Mouse (Mus musculus): Measurements from ENCODE around the gene Apc2. TPM values are rescaled to one million over a fixed set of nuclear protein-coding genes. Genes with fewer than 3 reads are reported as not detected.

Apc2 gene
- polyA plus RNA-seq, 1 experiment from 2014 or later: 210 TPM

DNA sequence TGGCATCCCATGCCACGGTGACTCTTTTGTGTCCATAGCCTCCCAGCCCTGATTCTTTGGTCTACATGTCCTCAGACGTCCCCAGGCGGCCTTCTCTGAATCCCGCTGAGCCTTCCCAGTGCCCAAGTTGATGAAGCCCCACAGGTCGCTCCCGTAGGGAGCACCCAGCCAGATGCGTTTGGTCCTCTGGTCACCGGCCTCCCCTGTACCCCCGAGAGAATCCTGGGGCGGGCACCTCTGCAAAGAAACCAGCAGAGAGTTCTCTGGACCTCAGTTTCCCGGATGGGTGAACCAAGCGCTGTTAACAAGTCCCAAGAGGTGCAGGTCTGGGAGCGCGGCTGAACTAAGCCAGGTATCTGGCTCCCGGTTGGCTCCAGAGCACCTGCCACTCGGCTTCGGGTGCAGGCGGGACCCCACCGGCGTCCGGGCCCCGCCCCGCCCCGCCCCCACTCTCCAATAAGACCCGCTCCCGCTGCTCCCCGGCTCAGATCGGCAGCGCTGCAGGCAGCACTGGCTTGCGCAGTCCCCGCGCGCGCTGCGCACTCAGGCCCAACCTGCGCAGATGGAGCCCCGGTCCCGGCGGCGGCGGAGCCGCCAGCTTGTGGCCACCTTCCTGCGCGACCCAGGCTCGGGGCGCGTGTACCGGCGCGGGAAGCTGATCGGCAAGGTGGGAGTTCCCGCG, 60.4 kb downstream of the Apc2 start, which contains the start of gene Plk5:
Gene Plk5, plus strand, starts transcription at position 459 of the 682 bp plus-strand sequence.
- peaks cover 62% of the 10 kb centered on the region for H3K27me3 ChIP-seq
- H3K9me3 ChIP-seq: no peaks in the 10 kb centered on the region
- under 1% methylated on average over 53 of the region's 53 CpGs for WGBS
- peak within 1 kb of the TSS; percentile 59 for H3K4me2 ChIP-seq (replicated peaks)
- ATAC-seq (replicated peaks): 0 out of 2 replicates have a peak, but pooled peaks have one; percentile 19
- no peaks in the 10 kb centered on the region for H3K36me3 ChIP-seq
- H3K9ac ChIP-seq (replicated peaks): no peak within 1 kb of the TSS; the same call in 1 of the 2 replicates
- H3K27ac ChIP-seq (replicated peaks): no peak within 1 kb of the TSS
- H3K4me3 ChIP-seq: peak within 1 kb of the TSS; percentile 36
- peaks cover 23% of the 10 kb centered on the region for H3K4me1 ChIP-seq

DNA sequence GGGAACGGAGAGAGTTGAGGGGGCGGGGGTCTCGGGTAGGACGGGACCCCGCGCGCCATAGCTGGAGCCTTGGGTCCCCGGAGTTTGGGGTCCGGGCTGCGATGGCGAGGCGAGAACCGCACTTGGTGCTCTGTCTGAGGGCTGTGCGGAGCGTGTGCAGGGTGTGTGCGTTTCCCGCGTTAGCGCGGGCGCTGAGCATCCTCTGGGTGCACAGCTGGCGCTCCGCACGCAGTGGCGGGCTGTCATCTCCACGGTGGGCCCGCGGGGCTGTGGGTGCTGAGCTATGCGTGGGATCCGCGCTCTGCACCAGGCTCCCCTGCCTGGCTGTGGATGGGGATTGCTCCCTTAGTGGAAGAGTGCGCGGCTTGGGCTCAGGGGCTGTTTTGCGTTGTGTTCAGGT, 61.0 kb downstream of the Apc2 start:
- H3K4me1 ChIP-seq: peaks cover 23% of the 10 kb centered on the region
- peak overlapping the region; percentile 36 for H3K4me3 ChIP-seq
- H3K27ac ChIP-seq (replicated peaks): no peak overlapping the region
- no peaks in the 10 kb centered on the region for H3K9me3 ChIP-seq
- H3K36me3 ChIP-seq: no peaks in the 10 kb centered on the region
- H3K27me3 ChIP-seq: peaks cover 58% of the 10 kb centered on the region
- H3K9ac ChIP-seq (replicated peaks): no peak overlapping the region; the same call in 1 of the 2 replicates
- ATAC-seq (replicated peaks): no peak; the same call in 1 of the 2 replicates
- WGBS: 3% methylated on average over 34 of the region's 34 CpGs
- peak overlapping the region; percentile 59 for H3K4me2 ChIP-seq (replicated peaks)

GRCm38 (mm10) chr10:80357336-80357735, 61.6 kb downstream of the Apc2 start:
- 0 out of 2 replicates have a peak, but pooled peaks have one; percentile 39 for ATAC-seq (replicated peaks)
- no peak overlapping the region for H3K4me3 ChIP-seq
- H3K36me3 ChIP-seq: no peaks in the 10 kb centered on the region
- peak overlapping the region; percentile 44 for H3K4me2 ChIP-seq (replicated peaks)
- H3K9me3 ChIP-seq: no peaks in the 10 kb centered on the region
- H3K4me1 ChIP-seq: peaks cover 23% of the 10 kb centered on the region
- 34% methylated on average over 7 of the region's 7 CpGs for WGBS
- no peak overlapping the region for H3K27ac ChIP-seq (replicated peaks)
- no peak overlapping the region for H3K9ac ChIP-seq (replicated peaks)
- H3K27me3 ChIP-seq: peaks cover 54% of the 10 kb centered on the region

- peak overlapping the region; percentile 31 for H3K4me3 ChIP-seq
- H3K4me1 ChIP-seq: peaks cover 23% of the 10 kb centered on the region
- peaks cover 47% of the 10 kb centered on the region for H3K27me3 ChIP-seq
- ATAC-seq (replicated peaks): peak; percentile 41; the same call in 1 of the 2 replicates
- H3K9me3 ChIP-seq: no peaks in the 10 kb centered on the region
- H3K4me2 ChIP-seq (replicated peaks): peak overlapping the region; percentile 44
- no peak overlapping the region for H3K27ac ChIP-seq (replicated peaks)
- 7% methylated on average over 31 of the region's 31 CpGs for WGBS
- H3K36me3 ChIP-seq: no peaks in the 10 kb centered on the region
- peak overlapping the region; percentile 36 for H3K9ac ChIP-seq (replicated peaks)
Measured at GRCm38 (mm10) chr10:80357994-80358639, 62.3 kb downstream of the Apc2 start.

GRCm38 (mm10) chr10:80363734-80364133, 68.0 kb downstream of the Apc2 start:
- Histone ChIP-seq H3K4me2 (replicated peaks) (no peak overlapping the region), H3K9ac (replicated peaks) (no peak overlapping the region), H3K36me3 (no peaks in the 10 kb centered on the region), H3K27me3 (0 out of 2 replicates have a peak, but pooled peaks cover 10% of the 10 kb centered on the region), H3K4me1 (0 out of 2 replicates have a peak, but pooled peaks cover 3% of the 10 kb centered on the region), H3K9me3 (no peaks in the 10 kb centered on the region), H3K27ac (replicated peaks) (no peak overlapping the region), H3K4me3 (no peak overlapping the region)
- no peak for ATAC-seq (replicated peaks)
- WGBS: 36% methylated on average over 6 of the region's 6 CpGs

DNA sequence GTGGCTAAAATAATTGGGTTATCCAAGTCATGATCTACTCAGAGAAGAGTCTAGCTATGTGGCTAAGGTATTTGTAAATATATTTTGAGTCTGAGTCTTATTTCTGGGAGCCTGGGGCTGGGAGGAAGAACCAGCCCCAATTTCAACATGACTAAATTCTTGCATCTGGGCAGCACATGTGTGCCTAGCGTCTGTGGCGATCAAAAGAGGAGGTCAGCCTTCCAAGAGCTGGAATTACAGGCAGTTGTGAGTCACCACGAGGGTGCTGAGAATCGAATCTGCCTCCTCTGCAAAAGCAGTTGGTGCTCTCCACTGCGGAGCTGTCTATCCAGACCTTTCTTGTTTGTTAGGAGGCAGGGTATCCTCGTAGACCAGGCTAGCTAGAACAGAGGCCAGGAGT, 70.0 kb downstream of the Apc2 start:
- H3K36me3 ChIP-seq: no peaks in the 10 kb centered on the region
- no peak overlapping the region for H3K27ac ChIP-seq (replicated peaks)
- no peak overlapping the region for H3K4me3 ChIP-seq
- no peak overlapping the region for H3K4me2 ChIP-seq (replicated peaks)
- no peak overlapping the region for H3K9ac ChIP-seq (replicated peaks)
- H3K4me1 ChIP-seq: 0 out of 2 replicates have a peak, but pooled peaks cover 3% of the 10 kb centered on the region
- H3K9me3 ChIP-seq: no peaks in the 10 kb centered on the region
- 0 out of 2 replicates have a peak, but pooled peaks cover 10% of the 10 kb centered on the region for H3K27me3 ChIP-seq
- WGBS: 76% methylated on average over 6 of the region's 6 CpGs
- no peak for ATAC-seq (replicated peaks)

Small RNAs within 50 kb of the gene (microRNA-seq; reads per million reads assigned to microRNA genes)
- 0.88 reads per million for gene Mir6911

Other genes with a start within 250 kb of the Apc2 start
- gene Gpx4, start 248.8 kb upstream of the Apc2 start, polyA plus RNA-seq (2015; fragmentation: Nextera tagmentation; extraction: Ambion mirVana): 472 and 476 TPM in 2 replicates
- gene Sbno2, start 190.4 kb upstream of the Apc2 start, polyA plus RNA-seq (2015; fragmentation: Nextera tagmentation; extraction: Ambion mirVana): 13.4 TPM in 2 replicates
- gene Stk11, start 180.2 kb upstream of the Apc2 start, polyA plus RNA-seq (2015; fragmentation: Nextera tagmentation; extraction: Ambion mirVana): 20.3 and 21.5 TPM in 2 replicates
- 437 and 444 TPM in 2 replicates for gene Atp5d, start 157.3 kb upstream of the Apc2 start, polyA plus RNA-seq (2015; fragmentation: Nextera tagmentation; extraction: Ambion mirVana)
- gene Cbarp, start 155.1 kb upstream of the Apc2 start, polyA plus RNA-seq (2015; fragmentation: Nextera tagmentation; extraction: Ambion mirVana): 29.7 and 39.5 TPM in 2 replicates
- gene Midn, start 147.7 kb upstream of the Apc2 start, polyA plus RNA-seq (2015; fragmentation: Nextera tagmentation; extraction: Ambion mirVana): 33.0 and 34.9 TPM in 2 replicates
- gene Cirbp, start 130.0 kb upstream of the Apc2 start, polyA plus RNA-seq (2015; fragmentation: Nextera tagmentation; extraction: Ambion mirVana): 350 and 358 TPM in 2 replicates
- gene 1600002K03Rik, start 123.0 kb upstream of the Apc2 start, polyA plus RNA-seq (2015; fragmentation: Nextera tagmentation; extraction: Ambion mirVana): 9.7 and 12.7 TPM in 2 replicates
- 35.8 and 36.5 TPM in 2 replicates for gene Efna2, start 116.5 kb upstream of the Apc2 start, polyA plus RNA-seq (2015; fragmentation: Nextera tagmentation; extraction: Ambion mirVana)
- 49.9 and 52.8 TPM in 2 replicates for gene Mum1, start 69.5 kb upstream of the Apc2 start, polyA plus RNA-seq (2015; fragmentation: Nextera tagmentation; extraction: Ambion mirVana)
- gene Ndufs7, start 46.9 kb upstream of the Apc2 start, polyA plus RNA-seq (2015; fragmentation: Nextera tagmentation; extraction: Ambion mirVana): 248 and 260 TPM in 2 replicates
- gene Gamt, start 35.0 kb upstream of the Apc2 start, polyA plus RNA-seq (2015; fragmentation: Nextera tagmentation; extraction: Ambion mirVana): 21.3 and 24.0 TPM in 2 replicates
- 70.0 and 78.4 TPM in 2 replicates for gene Dazap1, start 34.5 kb upstream of the Apc2 start, polyA plus RNA-seq (2015; fragmentation: Nextera tagmentation; extraction: Ambion mirVana)
- gene Rps15, start 3.5 kb upstream of the Apc2 start, polyA plus RNA-seq (2015; fragmentation: Nextera tagmentation; extraction: Ambion mirVana): 628 and 651 TPM in 2 replicates
- 36.9 and 38.1 TPM in 2 replicates for gene 2310011J03Rik, start 24.6 kb downstream of the Apc2 start, polyA plus RNA-seq (2015; fragmentation: Nextera tagmentation; extraction: Ambion mirVana)
- gene Pcsk4, start 33.5 kb downstream of the Apc2 start, polyA plus RNA-seq (2015; fragmentation: Nextera tagmentation; extraction: Ambion mirVana): 2.5 and 2.6 TPM in 2 replicates
- 2.6 and 2.9 TPM in 2 replicates for gene Reep6, start 34.0 kb downstream of the Apc2 start, polyA plus RNA-seq (2015; fragmentation: Nextera tagmentation; extraction: Ambion mirVana)
- 0.32 and 0.61 TPM in 2 replicates for gene Adamtsl5, start 52.4 kb downstream of the Apc2 start, polyA plus RNA-seq (2015; fragmentation: Nextera tagmentation; extraction: Ambion mirVana)
- 2.2 and 2.7 TPM in 2 replicates for gene Plk5, start 60.5 kb downstream of the Apc2 start, polyA plus RNA-seq (2015; fragmentation: Nextera tagmentation; extraction: Ambion mirVana)
- gene Mex3d, start 91.7 kb downstream of the Apc2 start, polyA plus RNA-seq (2015; fragmentation: Nextera tagmentation; extraction: Ambion mirVana): 22.0 and 22.7 TPM in 2 replicates
- gene Mbd3, start 103.6 kb downstream of the Apc2 start, polyA plus RNA-seq (2015; fragmentation: Nextera tagmentation; extraction: Ambion mirVana): 281 and 295 TPM in 2 replicates
- 551 and 574 TPM in 2 replicates for gene Uqcr11, start 110.9 kb downstream of the Apc2 start, polyA plus RNA-seq (2015; fragmentation: Nextera tagmentation; extraction: Ambion mirVana)
- gene Tcf3, start 137.7 kb downstream of the Apc2 start, polyA plus RNA-seq (2015; fragmentation: Nextera tagmentation; extraction: Ambion mirVana): 85.2 and 89.6 TPM in 2 replicates
- gene Onecut3, start 198.9 kb downstream of the Apc2 start, polyA plus RNA-seq (2015; fragmentation: Nextera tagmentation; extraction: Ambion mirVana): 0.23 and 0.61 TPM in 2 replicates
- gene Atp8b3, start 243.1 kb downstream of the Apc2 start, polyA plus RNA-seq (2015; fragmentation: Nextera tagmentation; extraction: Ambion mirVana): 0.23 and 0.33 TPM in 2 replicates

Data from forebrain, embryonic 15.5 days (tissue).